In genomic region chr6:15837695-15838094, GRCm38 (mm10) we compare ENCODE assay signal across 24 mouse cellular contexts.
DNase-seq lines count a peak whose midpoint lies in the region; ATAC-seq and TF ChIP-seq lines count a peak whose summit lies in the region.
"Had no signal": no experiment of that assay in that cellular context is flagged by ENCODE, and none has a peak within 500 bp of the region (broad histone marks: within the 10 kb centered on the region; RNA-seq: fewer than 3 reads in every experiment).

No protein-coding gene starts in this region.

- WGBS in forebrain, embryonic 13.5 days = 75% methylated on average over 3 of the region's 3 CpGs
- 40% methylated on average over 3 of the region's 3 CpGs for WGBS in forebrain, postnatal 0 days
- WGBS in forebrain, embryonic 15.5 days = 49% methylated on average over 3 of the region's 3 CpGs
- 90% methylated on average over 3 of the region's 3 CpGs for WGBS in forebrain, embryonic 10.5 days

- ATAC-seq in forebrain, embryonic 13.5 days = peak; percentile 59; the same call in 1 of the 2 replicates
- ATAC-seq in forebrain, postnatal 0 days = no peak
- peak; percentile 68 for ATAC-seq in forebrain, embryonic 15.5 days (replicated peaks)
- ATAC-seq: activated CD4-positive, CD25-positive, alpha-beta regulatory T cell, adult 4 months; CD4-positive, CD25-positive, alpha-beta regulatory T cell, adult 4 months; Patski had no signal

- H3K36me3 ChIP-seq in forebrain, embryonic 13.5 days (ENCODE audit: poor library complexity, severe bottlenecking) = no peaks in the 10 kb centered on the region
- H3K36me3 ChIP-seq in forebrain, postnatal 0 days (ENCODE audit: insufficient read depth) = no peaks in the 10 kb centered on the region
- no peaks in the 10 kb centered on the region for H3K36me3 ChIP-seq in forebrain, embryonic 15.5 days
- H3K36me3 ChIP-seq in forebrain, embryonic 10.5 days (replicated peaks) = no peaks in the 10 kb centered on the region
- H3K36me3 ChIP-seq: embryonic facial prominence, embryonic 13.5 days; embryonic facial prominence, embryonic 15.5 days; G1E had no signal

- H3K27me3 ChIP-seq in forebrain, embryonic 13.5 days = no peaks in the 10 kb centered on the region
- no peaks in the 10 kb centered on the region for H3K27me3 ChIP-seq in forebrain, postnatal 0 days (ENCODE audit: insufficient read depth, low read length)
- no peaks in the 10 kb centered on the region for H3K27me3 ChIP-seq in forebrain, embryonic 15.5 days
- H3K27me3 ChIP-seq in forebrain, embryonic 10.5 days (ENCODE audit: poor library complexity, severe bottlenecking) = no peaks in the 10 kb centered on the region
- H3K27me3 ChIP-seq: CH12.LX; embryonic facial prominence, embryonic 13.5 days; embryonic facial prominence, embryonic 15.5 days; Patski had no signal

- TF ChIP-seq CTCF in forebrain, postnatal 0 days (IDR thresholded peaks at IDR 0.05; ENCODE audit: low read depth) = no peak
- no peak for TF ChIP-seq CTCF in brain, embryonic 14.5 days (IDR thresholded peaks at IDR 0.05; ENCODE audit: borderline replicate concordance, extremely low read depth, insufficient read depth, insufficient read length)

- H3K4me3 ChIP-seq in forebrain, embryonic 13.5 days = no peak overlapping the region
- no peak overlapping the region for H3K4me3 ChIP-seq in forebrain, postnatal 0 days (ENCODE audit: low read depth, low read length)
- no peak overlapping the region for H3K4me3 ChIP-seq in forebrain, embryonic 15.5 days
- H3K4me3 ChIP-seq in forebrain, embryonic 10.5 days = no peak overlapping the region
- H3K4me3 ChIP-seq: embryonic facial prominence, embryonic 13.5 days; embryonic facial prominence, embryonic 15.5 days; erythroblast, embryonic 14.5 days had no signal

- H3K9me3 ChIP-seq in forebrain, embryonic 13.5 days (replicated peaks) = no peaks in the 10 kb centered on the region
- H3K9me3 ChIP-seq in forebrain, postnatal 0 days (ENCODE audit: low read length) = no peaks in the 10 kb centered on the region
- no peaks in the 10 kb centered on the region for H3K9me3 ChIP-seq in forebrain, embryonic 15.5 days
- H3K9me3 ChIP-seq in forebrain, embryonic 10.5 days = no peaks in the 10 kb centered on the region
- H3K9me3 ChIP-seq: embryonic facial prominence, embryonic 13.5 days; embryonic facial prominence, embryonic 15.5 days had no signal

- no peak for TF ChIP-seq POLR2A in brain, embryonic 14.5 days (IDR thresholded peaks at IDR 0.05; ENCODE audit: borderline replicate concordance, extremely low read depth, insufficient read depth, insufficient read length, poor library complexity, severe bottlenecking)

- DNase-seq in forebrain, postnatal 0 days = no peak
- no peak for DNase-seq in forebrain, embryonic 10.5 days (ENCODE audit: extremely low spot score, low spot score)
- peak; percentile 43 for DNase-seq in brain, embryonic 14.5 days (ENCODE audit: low read depth)
- DNase-seq: adrenal gland, adult 8-10 months; adrenal gland, postnatal 14 days; adrenal gland, postnatal 36 days; B cell, adult 2 months; cerebellum, adult 11 months; cerebellum, adult 18-20 months; cerebellum, adult 8-10 months; cerebellum, adult 9-11 months; cerebellum, postnatal 14 days; cerebellum, postnatal 36 days; embryo, embryonic 11 days had no signal

- H3K27ac ChIP-seq in forebrain, embryonic 13.5 days = no peak overlapping the region
- H3K27ac ChIP-seq in forebrain, postnatal 0 days (ENCODE audit: low read depth, low read length) = no peak overlapping the region
- H3K27ac ChIP-seq in forebrain, embryonic 15.5 days (replicated peaks) = no peak overlapping the region
- H3K27ac ChIP-seq in forebrain, embryonic 10.5 days = no peak overlapping the region
- H3K27ac ChIP-seq: embryonic facial prominence, embryonic 13.5 days; embryonic facial prominence, embryonic 15.5 days had no signal

- H3K9ac ChIP-seq in forebrain, embryonic 13.5 days = no peak overlapping the region
- no peak overlapping the region for H3K9ac ChIP-seq in forebrain, postnatal 0 days
- H3K9ac ChIP-seq in forebrain, embryonic 15.5 days (replicated peaks) = no peak overlapping the region
- H3K9ac ChIP-seq: embryonic facial prominence, embryonic 13.5 days; embryonic facial prominence, embryonic 15.5 days had no signal

- no peak overlapping the region for H3K4me2 ChIP-seq in forebrain, embryonic 13.5 days
- H3K4me2 ChIP-seq in forebrain, postnatal 0 days (ENCODE audit: low read depth) = no peak overlapping the region
- H3K4me2 ChIP-seq in forebrain, embryonic 15.5 days (replicated peaks) = no peak overlapping the region
- H3K4me2 ChIP-seq: embryonic facial prominence, embryonic 13.5 days; embryonic facial prominence, embryonic 15.5 days had no signal

- 0 out of 2 replicates have a peak, but pooled peaks cover 2% of the 10 kb centered on the region for H3K4me1 ChIP-seq in forebrain, embryonic 13.5 days
- no peaks in the 10 kb centered on the region for H3K4me1 ChIP-seq in forebrain, postnatal 0 days (ENCODE audit: insufficient read depth)
- H3K4me1 ChIP-seq in forebrain, embryonic 15.5 days = peaks cover 3% of the 10 kb centered on the region; the same call in 1 of the 2 replicates
- no peaks in the 10 kb centered on the region for H3K4me1 ChIP-seq in forebrain, embryonic 10.5 days
- H3K4me1 ChIP-seq: embryonic facial prominence, embryonic 13.5 days; embryonic facial prominence, embryonic 15.5 days had no signal
